Mouse (Mus musculus) adrenal gland, postnatal 10 days (tissue): ENCODE data around the gene Ptpn3. TPM values are rescaled to one million over a fixed set of nuclear protein-coding genes. Genes with fewer than 3 reads are reported as not detected.
"Not testable (repeated sequence)": the region's sequence is repeated elsewhere in the genome, so short reads cannot be mapped to it uniquely, and the experiment has no call there.

ENCODE experiments used
- DNase-seq: peaks from one replicate; pipeline ENCODE4 v3.0.0; 2021; ENCODE audit warnings: mixed read lengths
- total RNA-seq, 2 experiments: library from RNA; stranded (reverse); gene quantifications; 2 replicates each; pipeline ENCODE4 v1.2.3; 2021

Ptpn3 gene
- total RNA-seq, 2 experiments from 2014 or later = 18.2 to 21.3 TPM

DNA sequence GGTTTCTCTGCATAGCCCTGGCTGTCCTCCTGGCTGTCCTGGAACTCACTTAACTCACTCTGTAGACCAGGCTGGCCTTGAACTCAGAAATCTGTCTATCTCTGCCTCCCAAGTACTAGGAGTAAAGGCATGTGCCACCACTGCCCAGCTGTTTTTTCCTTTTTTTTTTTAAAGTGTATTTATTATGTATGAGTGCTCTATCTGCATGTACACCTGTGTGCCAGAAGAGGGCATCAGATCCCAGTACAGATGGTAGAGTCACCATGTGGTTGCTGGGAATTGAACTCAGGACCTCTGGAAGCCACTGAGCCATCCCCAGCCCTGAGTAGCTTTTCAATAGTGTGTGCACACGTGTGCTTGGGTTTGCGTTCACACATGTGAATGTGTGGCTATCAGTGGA is 76.9 kb downstream of the Ptpn3 start:
- DNase-seq = no peak

- DNase-seq = no peak
These were observed 83.9 kb downstream of the Ptpn3 start for GRCm38 (mm10) chr4:57217746-57218145.

DNA sequence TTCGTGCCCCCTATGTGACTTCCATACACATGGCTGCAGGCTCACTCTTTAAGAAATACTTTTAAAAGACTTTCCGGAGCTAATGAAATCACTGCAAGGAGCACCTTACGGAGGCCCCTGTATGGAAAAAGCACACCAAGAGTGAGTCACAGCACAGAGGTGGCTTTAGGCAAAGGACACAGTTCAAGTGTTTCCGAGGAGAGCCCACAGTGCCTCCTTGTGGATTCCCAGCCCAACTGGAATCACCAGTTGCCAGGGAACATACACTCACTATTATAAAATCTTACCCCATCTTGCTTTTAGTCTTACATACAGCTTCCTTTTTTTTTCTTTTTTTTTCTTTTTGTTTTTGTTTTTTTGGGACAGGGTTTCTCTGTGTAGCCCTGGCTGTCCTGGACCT is 85.1 kb downstream of the Ptpn3 start:
- DNase-seq = no peak

DNA sequence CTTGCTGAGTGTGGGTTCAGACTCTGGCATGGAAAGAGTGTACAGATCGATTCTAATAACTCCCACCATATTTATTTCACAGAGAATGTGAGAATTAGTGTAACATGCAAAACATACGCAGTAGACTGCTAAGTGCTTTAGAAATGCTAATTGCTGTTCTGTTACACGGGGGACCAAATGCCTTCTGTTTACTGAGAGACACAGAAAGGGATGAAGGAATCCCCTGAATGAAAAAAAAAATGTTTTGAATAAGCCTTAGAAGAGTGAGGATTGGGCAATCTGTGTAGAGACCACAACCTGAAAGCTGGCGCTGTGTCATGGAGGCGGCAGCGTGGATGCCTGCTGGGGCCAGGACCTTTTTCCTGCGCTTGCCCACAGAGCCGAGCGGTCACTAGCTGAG is 86.8 kb downstream of the Ptpn3 start:
- no peak for DNase-seq

DNA sequence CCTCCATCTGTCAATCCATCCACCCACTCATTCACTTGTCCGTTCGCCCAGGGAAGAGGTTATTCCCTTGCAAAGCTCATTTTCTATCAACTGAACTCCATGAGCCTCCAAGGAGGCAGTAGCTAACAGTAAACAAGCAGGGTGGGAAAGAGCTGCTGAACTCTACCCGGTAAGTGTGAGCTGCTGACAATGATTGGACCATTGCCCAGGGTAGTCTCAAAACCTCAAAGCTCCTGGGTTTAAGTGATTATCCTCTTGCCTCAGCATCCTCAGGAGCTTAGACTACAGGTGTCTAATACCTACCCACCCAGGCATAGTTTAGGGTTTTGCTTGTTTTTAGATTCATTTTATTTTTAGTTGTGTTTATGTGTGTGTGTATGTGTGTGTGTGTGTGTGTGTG is 87.5 kb downstream of the Ptpn3 start:
- DNase-seq = no peak

GRCm38 (mm10) chr4:57211706-57212105 is 89.9 kb downstream of the Ptpn3 start:
- no peak for DNase-seq

DNA sequence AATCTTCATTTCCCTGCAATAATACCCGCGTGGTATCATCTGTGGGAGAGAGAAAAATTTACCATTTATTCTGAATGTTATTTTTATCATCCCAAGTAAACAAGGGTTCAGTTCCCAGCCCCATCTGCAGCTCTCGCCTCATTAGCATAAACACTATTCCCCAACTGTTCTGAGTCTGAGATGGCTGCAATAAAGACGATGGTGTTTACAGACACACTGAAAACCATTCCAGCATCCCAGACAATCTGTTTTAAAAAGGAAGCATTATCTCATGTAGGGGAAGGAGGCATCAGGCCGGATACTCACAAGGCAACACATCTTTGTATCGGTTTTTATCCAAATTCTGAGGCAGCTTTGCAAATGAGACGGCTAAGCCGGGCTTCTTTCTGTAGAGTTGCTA is 95.7 kb downstream of the Ptpn3 start:
- DNase-seq = no peak

DNA sequence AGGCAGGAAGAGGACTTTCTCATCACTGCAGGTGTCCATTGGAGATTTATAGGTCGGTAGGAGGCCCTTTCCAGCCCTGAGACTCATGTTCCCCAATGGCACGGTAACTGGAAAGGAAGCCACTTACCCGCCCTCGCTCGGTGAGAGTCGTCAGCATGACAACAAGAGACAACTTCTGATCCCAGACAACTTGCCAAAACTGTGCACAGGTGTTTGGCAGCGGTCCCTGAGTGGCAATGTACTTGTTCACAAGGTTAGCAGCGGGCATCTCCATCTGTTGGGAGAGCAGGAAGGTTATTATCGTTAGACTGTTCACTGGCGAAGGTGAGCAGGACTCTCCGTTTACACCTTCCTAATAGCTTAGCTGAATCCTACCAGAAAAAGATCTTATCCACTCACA is 96.9 kb downstream of the Ptpn3 start:
- DNase-seq = no peak

- peak; percentile 54 for DNase-seq
These were observed 98.8 kb downstream of the Ptpn3 start for GRCm38 (mm10) chr4:57202660-57203361.

DNA sequence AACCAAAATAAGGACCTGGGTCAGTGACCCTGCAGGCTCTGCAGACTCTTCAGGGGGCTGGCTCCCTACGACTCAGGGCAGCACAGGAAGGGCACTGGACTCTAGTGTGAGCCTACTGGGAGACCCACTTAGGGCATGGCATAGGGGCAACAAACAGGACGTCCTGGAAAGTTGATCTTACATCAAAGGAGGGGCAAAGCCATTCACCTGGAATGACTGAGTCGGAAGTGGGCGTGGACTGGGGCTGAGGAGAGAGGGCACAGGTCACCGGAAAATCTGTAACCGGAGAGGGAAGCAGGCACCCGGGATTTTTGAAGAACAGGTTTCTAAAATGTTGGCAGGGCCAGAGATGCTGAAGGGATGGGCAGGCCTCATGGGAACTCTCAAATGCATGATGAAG is 99.5 kb downstream of the Ptpn3 start:
- no peak for DNase-seq

- no peak for DNase-seq
These were observed 101.0 kb downstream of the Ptpn3 start for GRCm38 (mm10) chr4:57200661-57201060.

DNA sequence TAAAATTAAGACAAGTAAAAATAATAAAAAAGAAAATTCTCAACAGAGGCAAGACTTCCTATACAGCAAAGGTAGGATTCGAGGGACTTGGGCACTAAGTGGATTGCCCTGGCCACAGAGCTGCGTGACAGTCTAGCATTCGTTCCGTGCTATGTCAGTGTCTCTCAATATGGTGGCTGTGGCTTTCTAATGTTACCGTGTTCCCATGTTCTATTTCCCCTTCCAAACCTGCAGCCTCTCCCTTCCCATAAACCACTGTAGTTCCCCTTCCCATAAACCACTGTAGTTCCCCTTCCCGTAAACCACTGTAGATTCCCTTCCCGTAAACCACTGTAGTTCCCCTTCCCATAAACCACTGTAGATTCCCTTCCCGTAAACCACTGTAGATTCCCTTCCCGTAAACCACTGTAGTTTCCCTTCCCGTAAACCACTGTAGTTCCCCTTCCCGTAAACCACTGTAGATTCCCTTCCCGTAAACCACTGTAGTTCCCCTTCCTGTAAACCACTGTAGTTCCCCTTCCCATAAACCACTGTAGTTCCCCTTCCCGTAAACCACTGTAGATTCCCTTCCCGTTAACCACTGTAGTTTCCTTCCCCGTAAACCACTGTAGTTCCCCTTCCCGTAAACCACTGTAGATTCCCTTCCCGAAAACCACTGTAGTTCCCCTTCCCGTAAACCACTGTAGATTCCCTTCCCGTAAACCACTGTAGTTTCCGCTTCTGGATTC is 102.8 kb downstream of the Ptpn3 start:
- DNase-seq = not testable (repeated sequence)

- DNase-seq = no peak
These were observed 109.9 kb downstream of the Ptpn3 start for GRCm38 (mm10) chr4:57191543-57192283.

DNA sequence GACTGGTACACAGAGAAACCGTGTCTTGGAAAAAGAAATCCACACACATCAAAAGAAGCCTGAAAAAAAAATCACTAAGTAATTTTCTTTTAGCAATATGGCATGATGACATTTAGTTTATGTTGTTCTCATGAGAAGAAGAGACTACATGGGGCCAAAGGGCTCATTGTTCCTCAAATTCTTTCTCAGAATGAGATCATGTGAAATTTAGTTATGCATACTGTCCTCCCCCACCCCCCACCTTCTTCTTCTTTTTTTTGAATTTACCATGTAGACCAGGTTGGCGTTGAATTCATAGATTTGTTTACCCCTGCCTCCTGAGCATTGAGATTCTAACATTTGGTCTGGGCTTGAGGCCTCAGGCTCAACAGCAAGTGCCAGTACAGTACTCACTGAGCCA is 111.8 kb downstream of the Ptpn3 start:
- no peak for DNase-seq

GRCm38 (mm10) chr4:57186035-57186434 is 115.6 kb downstream of the Ptpn3 start:
- DNase-seq = no peak

GRCm38 (mm10) chr4:57185462-57185861 is 116.2 kb downstream of the Ptpn3 start:
- no peak for DNase-seq

DNA sequence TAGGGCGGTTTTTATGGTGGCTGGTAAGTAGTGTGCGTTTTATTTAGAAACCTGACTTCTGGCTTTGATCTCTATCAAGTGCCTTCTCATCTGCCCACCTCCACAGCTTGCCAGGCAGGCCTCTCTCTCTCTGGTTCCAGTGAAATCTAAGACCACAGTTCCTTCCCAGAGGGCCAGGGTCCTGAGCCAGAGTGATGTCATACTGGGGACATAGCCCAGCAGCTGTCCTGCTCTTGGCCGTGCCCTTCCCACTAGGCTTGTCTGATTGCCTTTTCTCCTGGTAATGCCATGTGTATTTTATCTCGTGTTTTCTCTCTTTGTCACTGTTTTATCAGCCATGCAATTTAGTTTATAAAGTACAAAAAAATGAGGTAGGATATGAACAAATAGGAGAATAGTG is 118.1 kb downstream of the Ptpn3 start:
- no peak for DNase-seq

- DNase-seq = peak; percentile 40
These were observed 120.1 kb downstream of the Ptpn3 start for GRCm38 (mm10) chr4:57181538-57181937.

GRCm38 (mm10) chr4:57178881-57179280 is 122.8 kb downstream of the Ptpn3 start:
- no peak for DNase-seq

GRCm38 (mm10) chr4:57175329-57175728 is 126.3 kb downstream of the Ptpn3 start:
- no peak for DNase-seq

DNA sequence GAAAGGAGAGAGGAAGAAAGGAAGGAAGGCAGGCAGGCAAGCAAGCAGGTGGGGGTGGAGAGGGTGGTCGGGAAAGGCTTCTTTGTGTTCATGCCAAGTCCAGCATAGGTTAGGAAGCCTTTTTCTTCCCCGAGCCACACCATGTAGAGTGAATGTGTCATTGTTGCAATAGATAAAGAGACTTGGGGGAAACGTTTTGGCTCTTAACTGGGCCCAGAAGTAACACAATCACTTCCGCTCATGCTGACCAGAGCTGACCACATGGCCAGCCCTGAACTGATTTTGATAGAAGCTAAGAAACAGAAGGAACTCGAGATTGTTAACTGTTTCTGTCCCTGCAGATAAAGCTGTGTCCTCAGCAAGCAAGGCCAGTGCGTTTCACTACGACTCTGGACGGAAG is 128.8 kb downstream of the Ptpn3 start:
- no peak for DNase-seq

DNA sequence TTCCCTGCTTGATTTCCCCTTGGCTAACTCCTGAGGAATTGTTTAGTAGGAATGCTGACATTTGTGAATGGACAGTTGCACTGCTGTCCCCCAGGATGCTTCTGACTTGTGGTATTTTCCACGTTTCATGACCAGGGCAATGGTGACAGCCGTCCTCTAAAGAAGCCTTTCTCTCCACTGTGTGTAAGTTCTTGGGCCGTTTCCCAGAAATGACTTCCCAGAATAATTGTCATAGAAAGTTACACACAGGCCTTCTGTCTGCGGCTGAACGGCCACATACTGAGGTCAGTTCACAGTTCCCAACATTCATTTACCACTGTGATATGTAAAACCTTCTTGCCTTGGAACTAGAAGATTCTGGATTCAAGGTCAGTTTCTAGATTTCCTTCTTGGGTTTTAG is 129.8 kb downstream of the Ptpn3 start:
- DNase-seq = peak; percentile 14

GRCm38 (mm10) chr4:57168680-57169079 is 133.0 kb downstream of the Ptpn3 start:
- DNase-seq = no peak
